Mouse (Mus musculus) embryonic fibroblast, embryonic 13.5 days (primary cell): Measurements from ENCODE around the gene Vtcn1. TPM values are rescaled to one million over a fixed set of nuclear protein-coding genes. Genes with fewer than 3 reads are reported as not detected.

Source experiments
- H3K27ac ChIP-seq: 2 replicates; pipeline ENCODE4 v1.5.1; 2012; ENCODE audit warnings: low read length, control low read depth, inconsistent platforms; ENCODE audit not compliant: insufficient read depth
- H3K4me1 ChIP-seq: 2 replicates; pipeline ENCODE4 v1.6.1; 2011; ENCODE audit warnings: low read length; ENCODE audit not compliant: control insufficient read depth, insufficient read depth
- H3K4me3 ChIP-seq: 2 replicates; pipeline ENCODE4 v1.5.1; 2011; ENCODE audit warnings: mild to moderate bottlenecking, control low read depth, low read length; ENCODE audit not compliant: insufficient read depth
- CTCF ChIP-seq: IDR thresholded peaks from 2 replicates; pipeline ENCODE4 v1.5.1; 2011; ENCODE audit warnings: mild to moderate bottlenecking, control low read depth, low read length, moderate library complexity, borderline replicate concordance; ENCODE audit not compliant: insufficient read depth
- POLR2A ChIP-seq: IDR thresholded peaks from 2 replicates; pipeline ENCODE4 v1.6.1; 2011; ENCODE audit warnings: low read depth, mild to moderate bottlenecking, control low read depth, low read length, moderate library complexity
- polyA plus RNA-seq: library from polyadenylated mRNA; stranded (reverse); fragments of >200 nt; gene quantifications from 2 replicates; pipeline ENCODE4 v1.2.4, GENCODE M21; 2011; ENCODE audit warnings: low read depth; ENCODE audit not compliant: missing spikeins, insufficient read length

Vtcn1 gene
- polyA plus RNA-seq, 1 experiment: not detected

GRCm38 (mm10) chr3:100890406-100890805, 65.1 kb downstream of the Vtcn1 start:
- Histone ChIP-seq H3K27ac (no peak overlapping the region), H3K4me3 (no peak overlapping the region), H3K4me1 (peaks cover 9% of the 10 kb centered on the region)
- TF ChIP-seq CTCF: no peak
- TF ChIP-seq POLR2A: no peak

GRCm38 (mm10) chr3:100892383-100893335, 67.4 kb downstream of the Vtcn1 start:
- Histone ChIP-seq H3K4me1 (peaks cover 9% of the 10 kb centered on the region), H3K4me3 (no peak overlapping the region), H3K27ac (no peak overlapping the region)
- TF ChIP-seq CTCF (no peak), POLR2A (no peak)

- Histone ChIP-seq H3K27ac (no peak overlapping the region), H3K4me3 (no peak overlapping the region), H3K4me1 (peaks cover 6% of the 10 kb centered on the region)
- TF ChIP-seq POLR2A: no peak
- TF ChIP-seq CTCF: no peak
Observed at GRCm38 (mm10) chr3:100895500-100895899, 70.2 kb downstream of the Vtcn1 start.

- TF ChIP-seq POLR2A (no peak), CTCF (no peak)
- Histone ChIP-seq H3K27ac (no peak overlapping the region), H3K4me3 (no peak overlapping the region), H3K4me1 (peaks cover 10% of the 10 kb centered on the region)
Observed at GRCm38 (mm10) chr3:100906128-100906527, 80.9 kb downstream of the Vtcn1 start.

GRCm38 (mm10) chr3:100906916-100907315, 81.7 kb downstream of the Vtcn1 start:
- no peak overlapping the region for H3K27ac ChIP-seq
- H3K4me1 ChIP-seq: peaks cover 14% of the 10 kb centered on the region
- no peak for TF ChIP-seq CTCF
- no peak for TF ChIP-seq POLR2A
- H3K4me3 ChIP-seq: no peak overlapping the region

- peaks cover 16% of the 10 kb centered on the region for H3K4me1 ChIP-seq
- no peak overlapping the region for H3K27ac ChIP-seq
- no peak for TF ChIP-seq CTCF
- TF ChIP-seq POLR2A: no peak
- no peak overlapping the region for H3K4me3 ChIP-seq
Observed at GRCm38 (mm10) chr3:100908594-100908993, 83.3 kb downstream of the Vtcn1 start.

GRCm38 (mm10) chr3:100910621-100911020, 85.4 kb downstream of the Vtcn1 start:
- TF ChIP-seq CTCF (no peak), POLR2A (no peak)
- Histone ChIP-seq H3K4me1 (peaks cover 16% of the 10 kb centered on the region), H3K4me3 (no peak overlapping the region), H3K27ac (peak overlapping the region; percentile 63; the same call in 1 of the 2 replicates)

GRCm38 (mm10) chr3:100911026-100911425, 85.8 kb downstream of the Vtcn1 start:
- no peak for TF ChIP-seq CTCF
- TF ChIP-seq POLR2A: no peak
- Histone ChIP-seq H3K4me3 (no peak overlapping the region), H3K4me1 (peaks cover 16% of the 10 kb centered on the region), H3K27ac (peak overlapping the region; percentile 63; the same call in 1 of the 2 replicates)

- Histone ChIP-seq H3K27ac (no peak overlapping the region), H3K4me1 (peaks cover 16% of the 10 kb centered on the region), H3K4me3 (no peak overlapping the region)
- no peak for TF ChIP-seq POLR2A
Observed at GRCm38 (mm10) chr3:100911498-100912213, 86.4 kb downstream of the Vtcn1 start.

- no peak overlapping the region for H3K27ac ChIP-seq
- TF ChIP-seq CTCF (no peak), POLR2A (no peak)
- H3K4me3 ChIP-seq: no peak overlapping the region
- peaks cover 3% of the 10 kb centered on the region for H3K4me1 ChIP-seq
Observed at GRCm38 (mm10) chr3:100916844-100917243, 91.6 kb downstream of the Vtcn1 start.
